Comparison of ENCODE assay signal across 19 mouse cellular contexts in the genomic region with DNA sequence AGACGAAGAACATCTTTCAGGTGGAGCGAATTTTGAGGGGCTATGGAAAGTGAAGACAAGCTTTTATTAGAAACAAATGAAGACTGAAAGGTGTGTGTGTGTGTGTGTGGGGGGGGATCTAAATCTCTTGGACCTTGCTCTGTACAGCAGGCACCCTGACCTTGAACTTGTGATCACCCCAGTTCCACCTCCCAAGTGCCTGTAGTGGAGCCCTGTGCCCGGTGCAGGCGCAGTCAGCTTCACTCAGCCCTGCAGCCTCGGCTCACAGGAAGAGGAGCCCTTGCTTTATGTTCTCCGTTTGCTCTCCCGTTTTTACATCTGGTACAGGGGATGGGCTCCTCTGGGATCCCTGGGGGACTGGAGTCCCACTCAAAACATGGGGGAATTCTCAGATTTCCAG.
"Had no signal": no experiment of that assay in that cellular context is flagged by ENCODE, and none has a peak within 500 bp of the region (broad histone marks: within the 10 kb centered on the region; RNA-seq: fewer than 3 reads in every experiment).

No protein-coding gene starts in this region.

- H3K36me3 ChIP-seq: liver, embryonic 15.5 days; lung, embryonic 15.5 days; midbrain, embryonic 10.5 days; midbrain, embryonic 12.5 days; neural tube, embryonic 12.5 days; stomach, embryonic 15.5 days had no signal

- H3K4me1 ChIP-seq: stomach, embryonic 15.5 days had no signal

- H3K27me3 ChIP-seq: lung, embryonic 15.5 days; midbrain, embryonic 12.5 days; neural tube, embryonic 12.5 days; stomach, embryonic 15.5 days had no signal

- H3K27ac ChIP-seq: liver, embryonic 15.5 days; lung, embryonic 15.5 days; macrophage; midbrain, embryonic 10.5 days; midbrain, embryonic 12.5 days; neural tube, embryonic 12.5 days; stomach, embryonic 15.5 days; stomach, postnatal 0 days had no signal

- H3K4me3 ChIP-seq: liver, embryonic 15.5 days; lung, embryonic 15.5 days; megakaryocyte, embryonic 14.5 days; midbrain, embryonic 10.5 days; midbrain, embryonic 12.5 days; neural tube, embryonic 12.5 days; stomach, embryonic 15.5 days had no signal

- H3K9me3 ChIP-seq: liver, embryonic 15.5 days; lung, embryonic 15.5 days; stomach, embryonic 15.5 days had no signal

- ATAC-seq: liver, postnatal 0 days; lung, postnatal 0 days had no signal

- DNase-seq: liver, postnatal 0 days; lung, adult 2 months; lung, postnatal 14 days; lung, postnatal 36 days; midbrain, embryonic 14.5 days; right cerebral cortex, postnatal 14 days; thymus, adult 2 months; thymus, postnatal 25 days; thymus, postnatal 4 days had no signal
